Comparison of ENCODE assay signal across 24 mouse cellular contexts in genomic region chr8:57636698-57637097, GRCm38 (mm10). TPM values are rescaled to one million over a fixed set of nuclear protein-coding genes. Genes with fewer than 3 reads are reported as not detected.
A peak's percentile ranks its signal among the peaks of the same experiment; 100 is the strongest.
DNase-seq lines count a peak whose midpoint lies in the region; ATAC-seq lines count a peak whose summit lies in the region.
"Had no signal": no experiment of that assay in that cellular context is flagged by ENCODE, and none has a peak within 500 bp of the region (broad histone marks: within the 10 kb centered on the region; RNA-seq: fewer than 3 reads in every experiment).

No protein-coding gene starts in this region.

- DNase-seq in adrenal gland, adult 2 months, result peak; percentile 44
- no peak for DNase-seq in adrenal gland, postnatal 25 days
- DNase-seq in liver, result no peak
- DNase-seq in splenic B cell, adult 2 months (ENCODE audit: low read depth, low spot score), result peak; percentile 22
- DNase-seq: cerebellum, adult 11 months; cerebellum, adult 9-11 months; forebrain, postnatal 0 days; gastrocnemius, postnatal 36 days; heart, postnatal 4 days; lung, adult 2 months; retina, postnatal 1 day; right cerebral cortex, postnatal 25 days; spleen, adult 18-20 months; thymus, postnatal 25 days had no signal

- no peak overlapping the region for H3K9ac ChIP-seq in liver, embryonic 12.5 days
- no peak overlapping the region for H3K9ac ChIP-seq in kidney, embryonic 15.5 days
- no peak overlapping the region for H3K9ac ChIP-seq in hindbrain, embryonic 12.5 days
- H3K9ac ChIP-seq in forebrain, embryonic 13.5 days, result no peak overlapping the region
- H3K9ac ChIP-seq: forebrain, postnatal 0 days; heart, embryonic 15.5 days; hindbrain, embryonic 15.5 days; midbrain, embryonic 15.5 days; neural tube, embryonic 12.5 days had no signal

- H3K4me1 ChIP-seq in liver, embryonic 12.5 days, result peaks cover 40% of the 10 kb centered on the region
- H3K4me1 ChIP-seq in kidney, embryonic 15.5 days, result 0 out of 2 replicates have a peak, but pooled peaks cover 10% of the 10 kb centered on the region
- H3K4me1 ChIP-seq in hindbrain, embryonic 12.5 days, result 0 out of 2 replicates have a peak, but pooled peaks cover 3% of the 10 kb centered on the region
- H3K4me1 ChIP-seq in forebrain, embryonic 13.5 days, result peaks cover 8% of the 10 kb centered on the region
- H3K4me1 ChIP-seq: midbrain, embryonic 15.5 days; neural tube, embryonic 12.5 days had no signal

- H3K27me3 ChIP-seq in liver, embryonic 12.5 days (replicated peaks), result no peaks in the 10 kb centered on the region
- no peaks in the 10 kb centered on the region for H3K27me3 ChIP-seq in kidney, embryonic 15.5 days
- no peaks in the 10 kb centered on the region for H3K27me3 ChIP-seq in splenic B cell, adult 2 months (ENCODE audit: control insufficient read depth, insufficient read depth, low read length, poor library complexity, severe bottlenecking)
- no peaks in the 10 kb centered on the region for H3K27me3 ChIP-seq in hindbrain, embryonic 12.5 days
- no peaks in the 10 kb centered on the region for H3K27me3 ChIP-seq in forebrain, embryonic 13.5 days
- H3K27me3 ChIP-seq: heart, embryonic 15.5 days; hindbrain, embryonic 15.5 days; midbrain, embryonic 15.5 days; neural tube, embryonic 12.5 days had no signal

- no peak for ATAC-seq in liver, embryonic 12.5 days
- ATAC-seq in kidney, embryonic 15.5 days (replicated peaks; ENCODE audit: low FRiP score), result peak; percentile 75
- ATAC-seq in hindbrain, embryonic 12.5 days (ENCODE audit: low FRiP score), result no peak
- ATAC-seq in forebrain, embryonic 13.5 days, result no peak
- ATAC-seq: forebrain, postnatal 0 days; midbrain, embryonic 15.5 days had no signal

- H3K36me3 ChIP-seq in liver, embryonic 12.5 days, result no peaks in the 10 kb centered on the region
- no peaks in the 10 kb centered on the region for H3K36me3 ChIP-seq in kidney, embryonic 15.5 days
- no peaks in the 10 kb centered on the region for H3K36me3 ChIP-seq in splenic B cell, adult 2 months (ENCODE audit: control insufficient read depth, insufficient read depth, low read length, poor library complexity, severe bottlenecking)
- H3K36me3 ChIP-seq in hindbrain, embryonic 12.5 days, result no peaks in the 10 kb centered on the region
- H3K36me3 ChIP-seq in forebrain, embryonic 13.5 days (ENCODE audit: poor library complexity, severe bottlenecking), result no peaks in the 10 kb centered on the region
- H3K36me3 ChIP-seq: embryonic facial prominence, embryonic 10.5 days; heart, embryonic 15.5 days; hindbrain, embryonic 15.5 days; limb, embryonic 10.5 days; midbrain, embryonic 15.5 days; neural tube, embryonic 12.5 days had no signal

- no peaks in the 10 kb centered on the region for H3K9me3 ChIP-seq in liver, embryonic 12.5 days (replicated peaks)
- no peaks in the 10 kb centered on the region for H3K9me3 ChIP-seq in kidney, embryonic 15.5 days (replicated peaks)
- H3K9me3 ChIP-seq in hindbrain, embryonic 12.5 days (replicated peaks), result no peaks in the 10 kb centered on the region
- H3K9me3 ChIP-seq in forebrain, embryonic 13.5 days (replicated peaks), result no peaks in the 10 kb centered on the region
- H3K9me3 ChIP-seq: embryonic facial prominence, embryonic 10.5 days; heart, embryonic 15.5 days; hindbrain, embryonic 15.5 days; limb, embryonic 10.5 days; midbrain, embryonic 15.5 days; neural tube, embryonic 12.5 days had no signal

- no peak overlapping the region for H3K4me3 ChIP-seq in liver, embryonic 12.5 days
- H3K4me3 ChIP-seq in kidney, embryonic 15.5 days (replicated peaks), result no peak overlapping the region
- H3K4me3 ChIP-seq in hindbrain, embryonic 12.5 days, result no peak overlapping the region
- no peak overlapping the region for H3K4me3 ChIP-seq in forebrain, embryonic 13.5 days
- H3K4me3 ChIP-seq: embryonic facial prominence, embryonic 10.5 days; heart, embryonic 15.5 days; hindbrain, embryonic 15.5 days; limb, embryonic 10.5 days; midbrain, embryonic 15.5 days; neural tube, embryonic 12.5 days had no signal

- 43% methylated on average over 11 of the region's 11 CpGs for WGBS in liver, embryonic 12.5 days (ENCODE audit: insufficient replicate concordance)
- WGBS in kidney, embryonic 15.5 days, result 39% methylated on average over 11 of the region's 11 CpGs
- WGBS in hindbrain, embryonic 12.5 days, result 90% methylated on average over 11 of the region's 11 CpGs
- 87% methylated on average over 11 of the region's 11 CpGs for WGBS in forebrain, embryonic 13.5 days

- H3K27ac ChIP-seq in liver, embryonic 12.5 days, result 0 out of 2 replicates have a peak overlapping the region, but pooled peaks have one; percentile 13
- no peak overlapping the region for H3K27ac ChIP-seq in kidney, embryonic 15.5 days
- no peak overlapping the region for H3K27ac ChIP-seq in hindbrain, embryonic 12.5 days
- H3K27ac ChIP-seq in forebrain, embryonic 13.5 days, result no peak overlapping the region
- H3K27ac ChIP-seq: embryonic facial prominence, embryonic 10.5 days; heart, embryonic 15.5 days; hindbrain, embryonic 15.5 days; limb, embryonic 10.5 days; midbrain, embryonic 15.5 days; neural tube, embryonic 12.5 days had no signal

- H3K4me2 ChIP-seq in liver, embryonic 12.5 days, result peak overlapping the region; percentile 8; the same call in 1 of the 2 replicates
- H3K4me2 ChIP-seq in kidney, embryonic 15.5 days, result no peak overlapping the region
- H3K4me2 ChIP-seq in hindbrain, embryonic 12.5 days (replicated peaks), result no peak overlapping the region
- H3K4me2 ChIP-seq in forebrain, embryonic 13.5 days, result no peak overlapping the region
- H3K4me2 ChIP-seq: heart, embryonic 15.5 days; hindbrain, embryonic 15.5 days; midbrain, embryonic 15.5 days; neural tube, embryonic 12.5 days had no signal

RNA-seq across cellular contexts. Expression of gene Galnt7, which starts 16.1 kb away (rescaled TPM):
- total RNA-seq in adrenal gland, adult 2 months (2021), result 10 to 100 TPM; 11.0 to 12.6 TPM
- 0.84 and 0.95 TPM in 2 replicates for polyA plus RNA-seq in adrenal gland, adult 2 months (2012; rRNA removed)
- total RNA-seq in adrenal gland, postnatal 25 days (2021), result 15.4 and 17.2 TPM in 2 replicates
- polyA plus RNA-seq in liver, embryonic 12.5 days (2016; fragmentation: Nextera tagmentation; extraction: Ambion mirVana), result 10.0 and 10.3 TPM in 2 replicates
- 21.5 and 25.2 TPM in 2 replicates for polyA plus RNA-seq in kidney, embryonic 15.5 days (2015; fragmentation: Nextera tagmentation; extraction: Ambion mirVana)
- polyA plus RNA-seq in hindbrain, embryonic 12.5 days (2016; fragmentation: Nextera tagmentation; extraction: Ambion mirVana), result 17.0 and 17.8 TPM in 2 replicates
- 10.6 and 14.7 TPM in 2 replicates for polyA plus RNA-seq in forebrain, embryonic 13.5 days (2015; fragmentation: Nextera tagmentation; extraction: Ambion mirVana)

Comparison
In these comparisons a context has a peak if more than half of its experiments do, and no peak if none do; other contexts are left out.
1. DNase-seq: peak in adrenal gland, adult 2 months (single experiment) and splenic B cell, adult 2 months (single experiment); none in adrenal gland, postnatal 25 days (single experiment) and liver (single experiment).